ENCODE assay signal across 10 mouse cellular contexts in genomic region chr19:28560801-28561696, GRCm38 (mm10).
DNase-seq lines count a peak whose midpoint lies in the region; ATAC-seq and TF ChIP-seq lines count a peak whose summit lies in the region.
"Had no signal": no experiment of that assay in that cellular context is flagged by ENCODE, and none has a peak within 500 bp of the region (broad histone marks: within the 10 kb centered on the region; RNA-seq: fewer than 3 reads in every experiment).

No protein-coding gene starts in this region.

- DNase-seq in Patski (ENCODE audit: low read depth, low spot score), result peak; percentile 83
- peak; percentile 36 to 70 for DNase-seq in kidney, postnatal 25 days
- DNase-seq in adrenal gland, adult 8-10 months, result no peak
- DNase-seq in cerebellum, adult 9-10 months, result no peak
- no peak for DNase-seq in left cerebral cortex, postnatal 14 days (ENCODE audit: low spot score in 2 of 2)

- peaks cover 86% of the 10 kb centered on the region for H3K4me1 ChIP-seq in E14TG2a.4 (replicated peaks; ENCODE audit: low read depth, low read length)
- H3K4me1 ChIP-seq in forebrain, embryonic 15.5 days, result 0 out of 2 replicates have a peak, but pooled peaks cover 3% of the 10 kb centered on the region

- TF ChIP-seq CTCF in E14TG2a.4 (conservative IDR thresholded peaks at IDR 0.05; ENCODE audit: low read length) (no peak), Patski (IDR thresholded peaks at IDR 0.05) (no peak)

- no peaks in the 10 kb centered on the region for H3K36me3 ChIP-seq in E14TG2a.4 (ENCODE audit: insufficient read depth, low read length)
- H3K36me3 ChIP-seq in forebrain, embryonic 15.5 days, result no peaks in the 10 kb centered on the region
- H3K36me3 ChIP-seq: stomach, embryonic 15.5 days had no signal

- whole genome bisulfite sequencing in forebrain, embryonic 15.5 days, result 10% methylated on average over 8 of the region's 8 CpGs

- CTCF ChIA-PET in Patski (lab: Charles Lee), result interaction anchor here (1.2 to 1.4 kb wide), 3 partner anchors 27 to 358 kb away, joined by 3 to 6 read pairs (median 4); no protein-coding TSS in a partner anchor

- no peak overlapping the region for H3K27ac ChIP-seq in forebrain, embryonic 15.5 days (replicated peaks)
- H3K27ac ChIP-seq: stomach, embryonic 15.5 days had no signal

- H3K27me3 ChIP-seq in E14TG2a.4 (ENCODE audit: insufficient read depth, low read length) (no peaks in the 10 kb centered on the region), Patski (no peaks in the 10 kb centered on the region)
- H3K27me3 ChIP-seq in forebrain, embryonic 15.5 days, result no peaks in the 10 kb centered on the region
- H3K27me3 ChIP-seq: stomach, embryonic 15.5 days had no signal

- ATAC-seq in Patski, result peak; percentile 66
- 0 out of 2 replicates have a peak, but pooled peaks have one; percentile 38 for ATAC-seq in forebrain, embryonic 15.5 days (replicated peaks)
- ATAC-seq in megakaryocyte, adult 5-6 weeks (ENCODE audit: poor library complexity, severe bottlenecking), result no peak

- no peak overlapping the region for H3K4me2 ChIP-seq in forebrain, embryonic 15.5 days (replicated peaks)
- H3K4me2 ChIP-seq: stomach, embryonic 15.5 days had no signal

- H3K4me3 ChIP-seq in E14TG2a.4 (replicated peaks; ENCODE audit: low read length), result peak overlapping the region; percentile 45
- H3K4me3 ChIP-seq in forebrain, embryonic 15.5 days, result no peak overlapping the region
- H3K4me3 ChIP-seq: erythroblast, embryonic 14.5 days; stomach, embryonic 15.5 days had no signal

- intact Hi-C loops in left cerebral cortex, postnatal 14 days (cut with DNase I), result no loop called here

- POLR2A ChIA-PET in Patski (lab: Charles Lee), result interaction anchor here (0.5 to 0.8 kb wide), 3 partner anchors 27 to 126 kb away, joined by 3 to 6 read pairs (median 3); no protein-coding TSS in a partner anchor

- in situ Hi-C loops in Patski (cut with MboI; ENCODE audit: low pct_unique_long_range_greater_than_20kb), result no loop called here

- H3K9me3 ChIP-seq in E14TG2a.4 (ENCODE audit: low read length), result no peaks in the 10 kb centered on the region
- H3K9me3 ChIP-seq in forebrain, embryonic 15.5 days, result no peaks in the 10 kb centered on the region
- H3K9me3 ChIP-seq: stomach, embryonic 15.5 days had no signal

- H3K9ac ChIP-seq in forebrain, embryonic 15.5 days (replicated peaks), result no peak overlapping the region
- H3K9ac ChIP-seq: stomach, embryonic 15.5 days had no signal

Comparison
In these comparisons a context has a peak if more than half of its experiments do, and no peak if none do; other contexts are left out.
1. DNase-seq: peak in Patski (single experiment) and kidney, postnatal 25 days (2 of 2); none in adrenal gland, adult 8-10 months (single experiment), cerebellum, adult 9-10 months (single experiment) and left cerebral cortex, postnatal 14 days (0 of 2).